Mouse (Mus musculus): ENCODE data around the gene Gm10638.

DNA sequence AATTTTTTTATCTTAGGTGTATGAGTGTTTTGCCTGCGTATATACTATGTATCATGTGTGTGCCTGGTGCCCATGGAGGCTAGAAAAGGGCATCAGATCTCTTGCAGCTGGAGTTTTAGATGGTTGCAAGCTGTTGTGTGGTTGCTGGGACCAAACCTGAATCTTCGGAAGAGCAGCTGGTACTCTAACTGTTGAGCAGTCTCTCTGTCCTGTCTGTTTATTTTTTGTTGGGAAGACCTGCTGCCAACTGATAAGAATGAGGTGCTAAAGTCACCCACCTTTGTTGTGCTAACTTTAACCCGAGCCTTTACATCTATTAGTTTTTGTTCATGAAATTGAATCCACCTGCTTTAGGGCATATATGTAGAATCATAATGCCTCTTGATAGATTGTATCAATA is 43.0 kb upstream of the Gm10638 start:
- TF ChIP-seq CTCF (IDR thresholded peaks at IDR 0.05 in 2 of 3, conservative IDR thresholded peaks at IDR 0.05 in 1 of 3; ENCODE audit: control insufficient read depth in 1 of 3, insufficient read depth in 1 of 3, low read depth in 2 of 3, low read length in 3 of 3, poor library complexity in 1 of 3, severe bottlenecking in 1 of 3), result no peak
- TF ChIP-seq ELF1 (IDR thresholded peaks at IDR 0.05; ENCODE audit: low read depth, low read length), result no peak
- no peak for TF ChIP-seq SIN3A (IDR thresholded peaks at IDR 0.05; ENCODE audit: low read length)
- no peak for TF ChIP-seq NRF1 (IDR thresholded peaks at IDR 0.05; ENCODE audit: insufficient read depth, low read depth, low read length, poor library complexity, severe bottlenecking)
